Mouse (Mus musculus) heart, embryonic 14.5 days (tissue): ENCODE measurements around the gene Fam170b. TPM values are rescaled to one million over a fixed set of nuclear protein-coding genes. Genes with fewer than 3 reads are reported as not detected.
A peak's percentile ranks its signal among the peaks of the same experiment; 100 is the strongest.

Source experiments
- ATAC-seq: fragments of 200-750 bp; cut with Nextera tagmentation; 2 replicates; pipeline ENCODE4 v1.8.0; 2017; ENCODE audit warnings: low read depth, moderate TSS enrichment; ENCODE audit not compliant: insufficient number of reproducible peaks, insufficient read depth, low FRiP score
- H3K27ac ChIP-seq, 2 experiments: fragments of 200-500 bp in 1 of 2; fragments of 300-500 bp in 1 of 2; sonication (generic) in 1 of 2; replicated peaks in 1 of 2; 2 replicates each; pipeline ENCODE4 v1.5.1; 2012 to 2014; ENCODE audit warnings: low read depth in 2 of 2, low read length in 2 of 2, control low read depth in 1 of 2, mild to moderate bottlenecking in 1 of 2, mixed read lengths in 1 of 2; ENCODE audit not compliant: control insufficient read depth in 1 of 2, insufficient read depth in 1 of 2
- H3K27me3 ChIP-seq: fragments of 300-500 bp; sonication (generic); 2 replicates; pipeline ENCODE4 v1.6.1; 2014; ENCODE audit warnings: mild to moderate bottlenecking, low read length, control low read depth; ENCODE audit not compliant: control insufficient read depth, insufficient read depth
- H3K36me3 ChIP-seq: fragments of 300-500 bp; sonication (generic); 2 replicates; pipeline ENCODE4 v1.6.1; 2014; ENCODE audit warnings: mild to moderate bottlenecking, control low read depth, low read length, mixed read lengths; ENCODE audit not compliant: control insufficient read depth, insufficient read depth
- H3K4me1 ChIP-seq, 2 experiments: fragments of 200-500 bp in 1 of 2; fragments of 300-500 bp in 1 of 2; sonication (generic) in 1 of 2; 2 replicates each; pipeline ENCODE4 v1.6.1; 2012 to 2014; ENCODE audit warnings: low read length in 2 of 2, control low read depth in 1 of 2, mixed read lengths in 1 of 2; ENCODE audit not compliant: control insufficient read depth in 2 of 2, insufficient read depth in 2 of 2
- H3K4me2 ChIP-seq: fragments of 300-500 bp; sonication (generic); 2 replicates; pipeline ENCODE4 v1.6.1; 2014; ENCODE audit warnings: mild to moderate bottlenecking, low read length
- H3K4me3 ChIP-seq, 2 experiments: fragments of 200-500 bp in 1 of 2; fragments of 300-500 bp in 1 of 2; sonication (generic) in 1 of 2; 2 replicates each; pipeline ENCODE4 v1.5.1; 2012 to 2014; ENCODE audit warnings: low read length in 2 of 2, mild to moderate bottlenecking in 2 of 2, control low read depth in 1 of 2, low read depth in 1 of 2, moderate library complexity in 1 of 2; ENCODE audit not compliant: control insufficient read depth in 1 of 2, insufficient read depth in 1 of 2
- H3K9ac ChIP-seq: fragments of 300-500 bp; sonication (generic); 2 replicates; pipeline ENCODE4 v1.6.1; 2014; ENCODE audit warnings: mild to moderate bottlenecking, low read length
- H3K9me3 ChIP-seq: fragments of 300-500 bp; sonication (generic); 2 replicates; pipeline ENCODE4 v1.6.1; 2016; ENCODE audit warnings: low read length, control low read depth; ENCODE audit not compliant: control insufficient read depth
- WGBS: fragments of 180-500 bp; shearing (Covaris S2); extraction: QIAGEN DNeasy Blood & Tissue Kit; methylation state at CpG from one replicate; pipeline ENCODE4 v1.1.7; 2014; 5-methylcytosine and 5-hydroxymethylcytosine counted together
- polyA plus RNA-seq: library from polyadenylated mRNA; unstranded; fragments of >200 nt; fragmentation: Nextera tagmentation; extraction: Ambion mirVana; gene quantifications from 2 replicates; pipeline ENCODE4 v1.2.1, GENCODE M21; 2014

Fam170b gene
- polyA plus RNA-seq, 1 experiment from 2014 or later: 0.19 TPM

DNA sequence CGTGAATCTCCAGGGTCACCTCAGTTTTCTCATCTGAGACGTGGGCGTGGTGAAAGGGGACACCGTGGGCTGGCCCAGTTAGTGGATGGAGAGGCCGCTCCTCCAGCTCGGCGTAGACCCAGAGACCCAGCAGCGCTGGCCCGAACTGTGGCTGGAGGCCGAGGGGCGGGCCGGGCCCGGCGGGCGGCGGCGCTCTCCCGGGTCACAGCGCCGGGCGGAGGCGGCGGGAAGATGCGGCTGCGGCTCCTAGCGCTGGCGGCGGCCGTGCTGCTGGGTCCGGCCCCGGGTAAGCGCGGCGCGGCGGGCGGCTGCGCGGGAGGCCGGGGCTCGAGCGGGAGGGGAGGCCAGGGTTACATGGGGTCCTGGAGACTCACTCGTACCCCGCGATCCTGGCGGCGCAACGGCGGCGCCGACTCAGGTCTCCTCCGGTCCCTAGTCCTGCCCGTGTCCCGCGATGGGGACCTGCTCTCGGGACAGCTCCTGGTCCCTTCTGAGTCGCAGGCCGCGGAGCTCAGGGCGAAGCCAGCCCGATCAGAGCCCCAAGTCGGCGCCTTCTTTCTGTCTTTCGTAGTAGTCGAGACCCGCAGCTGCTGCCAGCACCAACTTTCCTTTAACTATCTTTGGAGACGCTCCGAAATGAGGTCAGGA is 23.0 kb downstream of the Fam170b start, which contains the start of gene Vstm4:
Gene Vstm4, plus strand, starts transcription at position 76 of the 648 bp plus-strand sequence.
- Histone ChIP-seq H3K9ac (peak within 1 kb of the TSS; percentile 91), H3K4me3 (peak within 1 kb of the TSS; percentile 70 to 74), H3K9me3 (no peaks in the 10 kb centered on the region), H3K36me3 (no peaks in the 10 kb centered on the region), H3K4me2 (peak within 1 kb of the TSS; percentile 83), H3K27ac (peak within 1 kb of the TSS; percentile 35 to 70; a peak in 3 of 4 replicates), H3K27me3 (no peaks in the 10 kb centered on the region), H3K4me1 (peaks cover 32 to 40% of the 10 kb centered on the region in 2 experiments)
- ATAC-seq: peak; percentile 70; the same call in 1 of the 2 replicates
- WGBS: under 1% methylated on average over 55 of the region's 68 CpGs

DNA sequence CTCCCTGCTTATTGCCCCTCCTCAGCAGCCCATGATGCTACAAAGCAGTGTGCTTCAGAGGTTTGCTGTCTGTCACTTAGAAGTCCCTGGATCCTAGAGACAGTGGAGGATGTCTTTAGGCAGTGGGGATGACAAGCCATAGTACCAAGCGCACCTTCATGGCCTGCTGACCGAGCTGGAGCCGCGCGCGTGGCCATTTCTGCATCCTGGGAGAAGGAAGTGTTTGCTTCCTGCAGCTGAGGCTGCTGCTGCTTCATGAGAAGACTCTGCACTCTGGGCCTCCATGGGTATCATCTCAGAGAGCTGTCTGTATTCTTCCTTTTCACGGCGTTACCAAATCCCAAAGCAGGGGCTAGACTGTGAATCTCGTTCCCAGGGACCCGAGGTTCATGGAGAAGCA is 24.6 kb downstream of the Fam170b start:
- no peak for ATAC-seq
- Histone ChIP-seq H3K9ac (no peak overlapping the region), H3K27ac (no peak overlapping the region), H3K36me3 (no peaks in the 10 kb centered on the region), H3K27me3 (no peaks in the 10 kb centered on the region), H3K9me3 (no peaks in the 10 kb centered on the region), H3K4me1 (peaks cover 34 to 49% of the 10 kb centered on the region in 2 experiments), H3K4me2 (no peak overlapping the region), H3K4me3 (no peak overlapping the region)
- 94% methylated on average over 10 of the region's 10 CpGs for WGBS

DNA sequence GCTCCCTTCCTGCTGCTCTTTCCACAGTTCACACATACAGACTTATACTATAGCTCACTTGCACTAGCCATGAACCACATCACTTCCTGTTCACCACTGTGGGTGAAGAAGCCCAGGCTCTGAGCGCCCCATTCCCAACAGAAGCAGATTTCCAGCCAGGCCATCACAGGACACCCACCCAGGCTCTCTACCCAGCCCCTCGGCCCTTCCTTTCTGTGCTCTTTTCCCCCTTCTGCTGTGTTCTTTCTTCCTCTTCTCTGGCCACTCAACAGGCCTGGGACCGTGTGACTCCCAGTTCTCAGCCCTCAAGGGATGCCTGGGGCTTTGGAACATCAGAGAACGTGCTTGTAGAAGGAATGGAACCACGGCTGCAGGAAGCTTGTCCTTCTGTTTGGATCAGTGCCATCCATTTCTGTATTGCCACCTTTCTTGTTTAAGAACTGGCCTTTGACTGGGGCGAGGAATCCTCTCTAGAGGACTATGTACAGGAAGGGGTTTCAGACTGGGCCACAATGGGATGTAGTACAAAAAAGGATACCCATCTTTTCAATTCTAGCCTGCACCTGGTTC is 25.3 kb downstream of the Fam170b start:
- Histone ChIP-seq H3K27ac (0 out of 4 replicates have a peak overlapping the region, but pooled peaks of 1 of the 2 experiments have one; percentile 20), H3K36me3 (peaks cover 5% of the 10 kb centered on the region; the same call in 1 of the 2 replicates), H3K4me2 (no peak overlapping the region), H3K4me3 (no peak overlapping the region), H3K4me1 (peaks cover 34 to 49% of the 10 kb centered on the region in 2 experiments), H3K9ac (no peak overlapping the region), H3K9me3 (no peaks in the 10 kb centered on the region), H3K27me3 (no peaks in the 10 kb centered on the region)
- ATAC-seq: no peak
- 61% methylated on average over 6 of the region's 6 CpGs for WGBS

DNA sequence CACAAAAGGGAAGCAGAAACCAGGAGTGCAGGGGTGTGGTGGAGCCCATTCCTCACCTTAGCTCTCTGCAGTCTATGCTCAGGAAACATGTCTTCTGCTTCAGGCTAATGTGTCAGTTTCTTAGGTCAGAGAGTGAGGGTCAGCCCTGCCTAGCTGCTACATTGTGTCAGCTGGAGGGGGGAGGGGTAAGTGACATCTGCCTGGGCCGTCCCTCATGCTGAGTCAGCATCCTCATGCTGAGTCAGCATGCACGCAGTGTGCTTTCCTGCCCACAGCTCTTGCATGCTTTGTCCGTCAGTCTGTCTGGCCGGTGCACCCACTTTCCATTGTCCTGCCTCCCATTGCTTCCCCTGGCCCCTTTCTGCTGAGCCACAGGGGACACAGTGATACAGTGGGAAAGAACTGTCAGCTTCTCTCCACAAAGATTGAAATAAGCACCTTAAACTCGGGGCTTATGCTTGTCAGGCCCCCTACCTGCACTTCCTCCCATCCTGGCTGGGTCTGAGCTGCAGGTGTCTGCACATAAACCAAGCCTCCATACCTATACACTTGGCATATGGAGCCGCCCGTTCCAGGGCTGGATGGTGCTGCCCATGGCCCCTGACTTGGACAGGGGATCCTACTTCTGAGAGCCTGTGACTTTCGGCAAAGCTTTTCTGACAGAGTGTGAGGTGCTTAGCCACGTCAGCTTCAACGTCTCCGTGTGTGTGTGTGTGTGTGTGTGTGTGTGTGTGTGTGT is 26.2 kb downstream of the Fam170b start:
- Histone ChIP-seq H3K9me3 (no peaks in the 10 kb centered on the region), H3K27ac (peak overlapping the region in 1 of 2 experiments; percentile 90; a peak in 1 of 4 replicates), H3K27me3 (no peaks in the 10 kb centered on the region), H3K36me3 (peaks cover 13% of the 10 kb centered on the region; the same call in 1 of the 2 replicates), H3K4me2 (no peak overlapping the region), H3K9ac (no peak overlapping the region), H3K4me3 (no peak overlapping the region), H3K4me1 (peaks cover 34 to 49% of the 10 kb centered on the region in 2 experiments)
- WGBS: 56% methylated on average over 11 of the region's 11 CpGs
- ATAC-seq: no peak

DNA sequence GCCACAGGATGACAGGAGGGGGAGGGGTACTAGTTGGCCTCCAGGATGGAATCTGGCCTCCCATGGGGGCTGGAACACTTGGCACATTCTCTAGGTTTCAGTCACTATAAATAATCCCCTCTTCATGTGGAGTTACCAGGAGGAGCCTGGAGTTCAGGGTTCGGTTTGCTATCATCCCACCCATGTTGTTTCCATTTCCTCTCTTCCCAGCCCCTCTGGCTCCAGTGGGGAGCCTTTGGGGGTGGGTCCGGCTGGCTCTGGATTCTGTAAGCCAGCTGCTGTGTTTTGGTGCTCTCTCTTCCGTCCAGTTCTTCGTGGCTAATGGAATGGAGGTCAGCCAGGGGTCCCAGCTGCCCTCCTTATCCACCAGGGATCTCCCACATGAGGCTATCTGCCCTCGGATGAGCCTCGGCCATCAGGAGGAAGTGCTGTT is 27.4 kb downstream of the Fam170b start:
- peaks cover 33 to 49% of the 10 kb centered on the region in 2 experiments for H3K4me1 ChIP-seq
- WGBS: under 1% methylated on average over 6 of the region's 6 CpGs
- H3K9ac ChIP-seq: peak overlapping the region; percentile 52
- H3K36me3 ChIP-seq: peaks cover 17% of the 10 kb centered on the region; the same call in 1 of the 2 replicates
- H3K27me3 ChIP-seq: no peaks in the 10 kb centered on the region
- peak overlapping the region; percentile 75 to 90 for H3K27ac ChIP-seq
- peak overlapping the region; percentile 54 for H3K4me2 ChIP-seq
- H3K4me3 ChIP-seq: no peak overlapping the region; a peak in 1 of 4 replicates
- peak; percentile 76 for ATAC-seq
- H3K9me3 ChIP-seq: no peaks in the 10 kb centered on the region

DNA sequence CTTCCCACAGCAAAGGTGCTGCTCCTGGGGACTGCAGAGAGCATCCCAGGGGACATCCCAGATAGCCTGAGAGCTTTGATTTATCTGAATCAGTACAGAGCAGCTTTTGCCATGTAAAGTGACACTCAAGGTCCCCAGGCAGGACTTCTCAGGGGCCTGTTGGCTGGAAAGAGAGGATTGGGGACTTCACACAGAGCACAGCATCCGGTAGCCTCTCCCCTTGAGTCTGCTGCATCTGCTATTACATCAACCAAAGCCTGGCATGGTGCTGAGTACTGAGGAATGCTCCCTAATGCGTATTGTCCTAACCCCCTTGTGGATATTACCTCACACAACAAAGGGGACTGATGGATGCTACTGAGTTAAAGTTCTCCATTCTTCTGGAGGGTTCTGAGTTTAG is 27.9 kb downstream of the Fam170b start:
- H3K4me2 ChIP-seq: peak overlapping the region; percentile 54
- peak; percentile 6; the same call in 1 of the 2 replicates for ATAC-seq
- peaks cover 17% of the 10 kb centered on the region; the same call in 1 of the 2 replicates for H3K36me3 ChIP-seq
- no peak overlapping the region; a peak in 1 of 4 replicates for H3K4me3 ChIP-seq
- H3K4me1 ChIP-seq: peaks cover 29 to 46% of the 10 kb centered on the region in 2 experiments
- no peaks in the 10 kb centered on the region for H3K9me3 ChIP-seq
- no peaks in the 10 kb centered on the region for H3K27me3 ChIP-seq
- peak overlapping the region; percentile 52 for H3K9ac ChIP-seq
- peak overlapping the region; percentile 75 to 90 for H3K27ac ChIP-seq
- 43% methylated on average over 2 of the region's 2 CpGs for WGBS

DNA sequence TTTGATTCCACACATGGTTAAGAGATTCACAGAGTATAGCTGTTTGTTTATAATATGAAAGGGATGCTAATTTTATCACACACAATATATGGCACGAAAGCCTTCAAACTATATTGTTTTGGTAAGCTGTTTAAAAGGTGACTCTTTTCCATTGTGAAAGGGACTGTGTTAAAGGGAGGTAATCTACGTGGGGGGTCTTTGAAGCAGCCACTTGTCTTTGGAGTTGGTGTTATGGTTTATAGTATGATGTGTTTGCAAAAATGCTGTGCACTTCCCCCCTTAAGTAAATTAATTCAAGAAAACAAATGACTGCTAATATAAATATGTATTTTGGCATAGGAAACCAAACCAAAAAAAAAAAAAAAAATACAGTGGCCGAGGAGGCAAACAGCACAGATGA is 31.6 kb downstream of the Fam170b start:
- WGBS: 81% methylated on average over 3 of the region's 3 CpGs

More for the DNA sequence above, 31.6 kb downstream of the Fam170b start:
- H3K9me3 ChIP-seq: 0 out of 2 replicates have a peak, but pooled peaks cover 2% of the 10 kb centered on the region
- H3K27me3 ChIP-seq: no peaks in the 10 kb centered on the region
- no peak overlapping the region for H3K4me3 ChIP-seq
- no peak overlapping the region for H3K27ac ChIP-seq
- peaks cover 17% of the 10 kb centered on the region; the same call in 1 of the 2 replicates for H3K36me3 ChIP-seq
- H3K4me2 ChIP-seq: no peak overlapping the region
- no peak for ATAC-seq
- peaks cover 12 to 24% of the 10 kb centered on the region in 2 experiments for H3K4me1 ChIP-seq
- H3K9ac ChIP-seq: no peak overlapping the region
